Mouse (Mus musculus): ENCODE measurements around the gene Nrxn1.

Gene Nrxn1

GRCm38 (mm10) chr17:90087616-90088313 is 1005.1 kb downstream of the Nrxn1 start:
- no peak for DNase-seq (ENCODE audit: low spot score in 2 of 2)

- no peak for DNase-seq (ENCODE audit: low spot score in 2 of 2)
Measured at GRCm38 (mm10) chr17:90086826-90087225, 1006.0 kb downstream of the Nrxn1 start.

GRCm38 (mm10) chr17:90079003-90079402 is 1013.9 kb downstream of the Nrxn1 start:
- DNase-seq (ENCODE audit: low spot score in 2 of 2), result no peak

- no peak for DNase-seq (ENCODE audit: low spot score in 2 of 2)
Measured at GRCm38 (mm10) chr17:90078488-90078887, 1014.4 kb downstream of the Nrxn1 start.

- no peak for DNase-seq (ENCODE audit: low spot score in 2 of 2)
Measured at GRCm38 (mm10) chr17:90062866-90063265, 1030.0 kb downstream of the Nrxn1 start.

GRCm38 (mm10) chr17:90060872-90061271 is 1032.0 kb downstream of the Nrxn1 start:
- DNase-seq (ENCODE audit: low spot score in 2 of 2), result no peak

GRCm38 (mm10) chr17:90060168-90060567 is 1032.7 kb downstream of the Nrxn1 start:
- no peak for DNase-seq (ENCODE audit: low spot score in 2 of 2)

GRCm38 (mm10) chr17:90059320-90060111 is 1033.4 kb downstream of the Nrxn1 start:
- DNase-seq (ENCODE audit: low spot score in 2 of 2), result no peak

- no peak for DNase-seq (ENCODE audit: low spot score in 2 of 2)
Measured at GRCm38 (mm10) chr17:90054312-90054711, 1038.6 kb downstream of the Nrxn1 start.

GRCm38 (mm10) chr17:90039316-90039715 is 1053.6 kb downstream of the Nrxn1 start:
- no peak for DNase-seq (ENCODE audit: low spot score in 2 of 2)

- no peak for DNase-seq (ENCODE audit: low spot score in 2 of 2)
Measured at GRCm38 (mm10) chr17:90032416-90032815, 1060.5 kb downstream of the Nrxn1 start.

GRCm38 (mm10) chr17:90016636-90017035 is 1076.2 kb downstream of the Nrxn1 start:
- DNase-seq (ENCODE audit: low spot score in 2 of 2), result no peak

GRCm38 (mm10) chr17:90011761-90012160 is 1081.1 kb downstream of the Nrxn1 start:
- no peak for DNase-seq (ENCODE audit: low spot score in 2 of 2)

- no peak for DNase-seq (ENCODE audit: low spot score in 2 of 2)
Measured at GRCm38 (mm10) chr17:90007438-90008109, 1085.3 kb downstream of the Nrxn1 start.

- DNase-seq (ENCODE audit: low spot score in 2 of 2), result no peak
Measured at GRCm38 (mm10) chr17:89990651-89991050, 1102.2 kb downstream of the Nrxn1 start.
